Mouse (Mus musculus) gastrocnemius, postnatal 25 days (tissue): ENCODE data around the gene Rhbdd1. TPM values are rescaled to one million over a fixed set of nuclear protein-coding genes. Genes with fewer than 3 reads are reported as not detected.

Experiments
- DNase-seq: peaks from one replicate; pipeline ENCODE4 v3.0.0; 2022
- total RNA-seq, 2 experiments: library from RNA; stranded (reverse); gene quantifications; 1 replicate in 1 of 2; 2 replicates in 1 of 2; pipeline ENCODE4 v1.2.3; 2021

Rhbdd1 gene
- total RNA-seq, 2 experiments from 2014 or later, result 6.5 to 7.7 TPM

- peak; percentile 91 for DNase-seq
Observed at GRCm38 (mm10) chr1:82291151-82291797, 25.0 kb upstream of the Rhbdd1 start, which contains the start of gene Irs1. TSS of gene Irs1 (minus strand) at chr1:82291416.

DNA sequence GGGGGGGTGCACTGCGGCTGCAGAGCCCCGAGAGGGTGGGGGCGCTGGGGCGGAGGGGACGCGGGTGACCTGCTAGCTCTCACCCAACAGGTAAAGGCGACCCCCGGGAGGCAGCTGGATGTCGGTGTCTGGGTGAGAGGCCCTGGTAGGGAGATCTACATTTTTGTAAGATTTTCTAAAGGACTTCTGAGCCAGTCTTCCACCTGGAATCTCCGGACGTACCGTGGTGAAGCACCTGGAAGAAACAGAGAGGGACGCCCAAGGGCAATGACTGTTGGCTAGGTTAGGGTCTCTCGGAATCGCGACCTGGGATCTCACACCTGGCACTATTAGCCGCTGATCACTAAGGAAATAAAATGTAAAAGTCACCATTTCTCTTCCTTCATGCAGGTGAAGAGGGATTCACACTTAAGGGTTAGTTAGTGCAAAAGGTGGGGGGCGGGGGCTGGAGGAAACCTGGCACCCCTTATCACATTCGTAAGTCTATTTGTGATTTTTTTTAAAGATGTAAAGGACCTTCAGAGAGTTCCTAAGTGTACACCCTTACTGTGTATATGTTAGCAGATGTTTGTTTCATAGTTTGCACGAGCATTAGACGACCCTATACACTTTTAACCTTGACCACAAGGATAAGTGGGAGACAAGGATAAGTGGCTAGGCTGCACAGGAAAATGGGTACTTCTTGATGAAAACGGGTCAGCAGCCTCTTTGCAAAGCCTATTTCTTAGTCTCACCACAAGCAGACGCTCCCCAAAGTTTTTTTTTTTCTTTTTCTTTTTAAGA, 24.1 kb upstream of the Rhbdd1 start:
- DNase-seq, result no peak

DNA sequence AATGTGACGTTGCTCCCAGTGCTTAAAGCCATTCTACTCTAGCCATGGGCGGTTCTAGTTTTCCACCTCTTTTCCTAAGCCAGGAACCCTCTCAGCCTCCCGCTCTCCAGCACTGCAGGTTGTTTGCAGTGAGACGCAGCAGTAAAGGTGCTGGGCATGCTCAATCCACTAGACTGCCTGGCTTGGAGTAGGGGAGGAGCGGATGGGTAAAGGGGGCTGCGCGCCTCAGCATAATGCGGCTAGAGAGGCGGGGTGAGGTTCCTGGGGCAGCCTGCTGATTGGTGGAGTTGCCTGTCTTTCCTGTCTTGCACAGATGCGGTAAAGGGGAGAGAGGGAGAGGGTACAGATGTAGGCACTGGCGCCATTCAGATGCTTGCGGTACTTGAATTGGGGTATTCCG, 23.5 kb upstream of the Rhbdd1 start:
- DNase-seq, result peak; percentile 46

GRCm38 (mm10) chr1:82294102-82294501, 22.1 kb upstream of the Rhbdd1 start:
- no peak for DNase-seq

DNA sequence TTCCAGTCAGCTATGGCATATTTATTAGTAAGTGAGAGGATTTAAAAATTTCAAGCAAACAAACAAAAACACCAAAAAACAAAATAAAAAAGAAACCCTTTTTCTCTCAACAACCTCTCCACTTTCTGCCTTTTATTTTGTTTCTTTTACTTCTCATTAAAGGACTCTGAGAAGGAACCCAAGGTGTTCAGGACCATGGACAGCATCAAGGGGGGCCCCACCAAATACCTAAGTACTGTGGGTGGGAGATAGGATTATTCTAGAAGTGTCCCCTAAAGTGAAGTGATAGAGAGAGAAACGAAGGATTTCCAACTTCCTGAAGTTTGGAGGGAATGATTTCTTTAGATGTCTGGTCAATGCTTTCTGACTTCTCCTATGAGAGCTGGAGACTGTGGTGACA, 17.7 kb upstream of the Rhbdd1 start:
- DNase-seq, result no peak

DNA sequence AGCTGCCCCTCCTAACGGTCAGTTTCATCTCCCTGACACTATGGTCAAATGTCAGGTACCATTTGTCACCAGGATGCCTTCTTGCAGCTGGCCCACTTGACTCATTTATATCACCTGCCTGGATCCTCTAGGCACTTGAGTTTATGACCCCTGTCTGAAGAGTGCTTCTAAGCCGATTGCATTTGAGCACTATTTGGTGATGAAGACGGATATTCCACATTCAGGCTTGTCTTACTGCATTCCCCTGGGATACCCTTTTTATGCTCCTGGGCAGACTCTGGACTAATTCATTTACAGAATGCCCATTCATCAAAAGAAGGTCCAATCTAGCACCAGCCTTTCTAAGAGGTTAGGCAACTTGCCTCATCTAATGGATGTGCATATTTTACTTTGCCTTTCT, 11.8 kb upstream of the Rhbdd1 start:
- no peak for DNase-seq

DNA sequence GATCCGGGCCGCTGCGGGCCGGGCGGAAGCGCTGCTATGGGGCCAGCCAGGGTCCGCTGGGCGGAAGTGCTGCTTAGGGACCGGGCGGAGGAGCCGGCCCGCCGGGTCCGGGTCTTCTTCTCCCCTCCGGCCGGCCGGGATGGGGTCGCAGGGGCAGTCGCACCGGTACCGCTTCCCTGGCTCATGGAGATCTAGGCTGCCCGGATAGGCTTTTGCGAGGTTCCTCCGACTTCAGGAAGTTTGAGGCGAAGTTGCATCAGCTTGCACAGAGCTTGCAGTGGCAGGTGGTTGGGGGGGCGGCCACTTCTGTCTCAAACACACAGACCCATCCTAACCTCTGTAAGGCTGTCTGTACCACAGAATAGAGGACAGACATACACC, 484 bp downstream of the Rhbdd1 start:
- no peak for DNase-seq

DNA sequence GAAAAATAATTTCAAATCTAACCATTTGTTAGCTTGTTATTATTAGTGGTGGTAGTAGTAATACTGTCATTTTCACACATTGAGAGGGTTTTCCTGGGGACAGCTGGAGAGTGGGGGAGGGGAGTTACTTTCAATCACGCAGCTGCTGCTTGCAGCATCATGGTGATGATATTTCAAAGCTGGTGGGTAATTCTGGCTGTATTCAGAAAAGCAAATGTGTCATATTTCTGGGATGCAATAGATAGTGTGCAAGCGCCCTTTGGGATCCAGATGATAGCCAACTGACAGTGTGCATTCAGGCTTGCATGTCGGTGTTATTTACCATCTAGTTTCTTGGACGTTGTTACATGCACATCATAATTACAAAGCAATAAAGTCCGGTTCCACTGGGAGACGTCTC, 4.2 kb downstream of the Rhbdd1 start:
- no peak for DNase-seq

GRCm38 (mm10) chr1:82320864-82321263, 4.6 kb downstream of the Rhbdd1 start:
- DNase-seq, result no peak

DNA sequence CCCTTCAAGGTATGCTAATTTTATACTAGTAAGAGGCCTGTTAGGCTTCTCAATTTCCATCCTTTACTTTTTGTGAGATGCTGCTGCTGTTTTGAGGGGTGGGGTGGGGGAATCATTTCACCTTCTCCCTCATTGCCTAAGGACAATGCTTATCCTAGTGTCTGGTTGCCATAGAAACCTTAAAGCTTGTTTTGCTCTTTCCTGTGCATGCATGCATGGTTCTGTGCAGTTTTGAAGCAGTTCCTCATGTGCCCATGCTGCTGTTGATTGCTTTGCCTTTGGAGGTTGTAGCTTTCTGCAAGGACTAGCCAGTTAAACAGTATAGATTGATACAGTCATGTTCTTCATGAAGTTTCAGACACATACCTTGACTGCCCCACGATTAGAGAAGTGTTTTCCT, 5.2 kb downstream of the Rhbdd1 start:
- no peak for DNase-seq

- no peak for DNase-seq
Observed at GRCm38 (mm10) chr1:82324131-82324785, 8.0 kb downstream of the Rhbdd1 start.

DNA sequence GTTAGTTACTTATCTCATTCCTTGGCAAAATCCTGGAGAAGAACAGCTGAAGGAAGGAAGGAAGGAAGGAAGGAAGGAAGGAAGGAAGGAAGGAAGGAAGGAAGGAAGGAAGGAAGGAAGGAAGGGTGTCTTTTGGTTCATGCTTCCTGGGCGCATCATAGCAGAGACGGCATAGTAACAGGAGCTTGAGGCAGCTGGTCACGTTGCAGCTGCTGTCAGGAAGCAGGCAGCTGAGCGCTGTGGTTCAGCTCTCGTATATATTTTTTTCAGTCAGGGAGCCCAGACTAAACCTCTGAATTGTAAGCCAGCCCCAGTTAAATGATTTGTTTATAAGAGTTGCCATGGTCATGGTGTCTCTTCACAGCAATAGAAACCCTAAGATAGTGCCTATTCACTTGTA, 9.9 kb downstream of the Rhbdd1 start:
- no peak for DNase-seq

GRCm38 (mm10) chr1:82328033-82328775, 12.0 kb downstream of the Rhbdd1 start:
- DNase-seq, result no peak

GRCm38 (mm10) chr1:82329237-82329953, 13.1 kb downstream of the Rhbdd1 start:
- no peak for DNase-seq

- DNase-seq, result no peak
Observed at GRCm38 (mm10) chr1:82329954-82330247, 13.6 kb downstream of the Rhbdd1 start.

GRCm38 (mm10) chr1:82334506-82334905, 18.3 kb downstream of the Rhbdd1 start:
- DNase-seq, result no peak

- no peak for DNase-seq
Observed at GRCm38 (mm10) chr1:82353089-82353488, 36.8 kb downstream of the Rhbdd1 start.

- DNase-seq, result no peak
Observed at GRCm38 (mm10) chr1:82353755-82354154, 37.5 kb downstream of the Rhbdd1 start.

DNA sequence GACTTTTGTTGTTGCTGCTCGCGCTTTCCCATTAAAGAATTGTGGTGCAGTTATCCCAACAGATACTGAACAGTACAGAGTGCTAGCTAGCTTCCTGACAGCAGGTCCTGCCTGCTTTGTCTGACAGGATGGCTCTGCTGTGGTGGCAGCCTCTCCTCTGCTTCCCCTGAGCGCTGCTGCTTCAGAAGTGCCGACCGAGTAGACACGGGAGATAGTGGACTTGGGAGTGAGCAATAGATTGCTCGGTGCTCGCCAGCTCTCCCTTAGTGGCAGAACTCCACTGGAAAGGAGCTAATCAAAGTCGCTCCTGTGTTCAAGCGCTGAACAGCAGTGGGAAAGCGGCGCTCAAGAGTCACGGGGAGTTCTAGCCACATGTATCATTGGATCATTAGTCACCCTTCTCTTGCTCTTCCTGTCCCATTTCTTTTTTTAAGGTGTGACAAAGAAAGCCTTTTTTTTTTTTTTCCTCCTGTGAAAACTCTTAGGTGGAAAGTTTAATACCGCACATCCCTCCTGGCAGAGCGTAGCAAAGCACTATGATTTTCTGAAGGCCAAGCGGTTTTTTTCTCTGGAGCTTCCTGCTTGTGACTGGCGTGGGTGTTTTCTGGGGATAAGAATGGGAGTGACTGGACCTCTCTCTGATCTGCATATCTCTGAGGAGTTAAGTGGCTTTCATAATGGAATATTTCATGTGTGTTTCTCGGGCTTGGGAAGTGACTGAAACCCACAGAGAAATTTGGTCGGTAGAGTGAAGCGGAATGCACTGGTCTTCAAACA, 42.8 kb downstream of the Rhbdd1 start:
- no peak for DNase-seq

DNA sequence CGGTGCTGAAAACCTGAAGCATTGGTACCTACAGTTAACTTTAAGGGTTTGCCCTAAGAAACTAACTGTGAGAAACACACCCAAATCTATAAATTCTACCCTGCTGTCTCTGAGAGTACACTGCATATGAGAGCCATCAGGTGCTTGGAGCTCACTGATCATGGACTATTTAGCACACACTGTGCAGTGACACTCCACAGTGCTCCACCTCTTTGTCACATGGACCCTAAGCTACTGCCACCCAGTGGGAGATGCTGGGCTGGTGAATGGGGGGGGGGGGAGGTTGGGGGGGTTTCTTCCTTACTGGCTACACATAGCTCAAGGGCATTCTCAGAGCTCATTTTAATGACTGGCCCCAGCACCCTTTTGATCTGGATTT, 43.4 kb downstream of the Rhbdd1 start:
- DNase-seq, result no peak

GRCm38 (mm10) chr1:82361240-82361639, 45.0 kb downstream of the Rhbdd1 start:
- DNase-seq, result no peak
